Mouse (Mus musculus) monocyte, adult 59 days (primary cell): Measurements from ENCODE around the gene Il13ra2. TPM values are rescaled to one million over a fixed set of nuclear protein-coding genes. Genes with fewer than 3 reads are reported as not detected.

Source experiments
- total RNA-seq, 2 experiments: library from RNA; stranded (reverse); gene quantifications; one replicate each; pipeline ENCODE4 v1.2.4; 2023

The Il13ra2 gene
- total RNA-seq: not detected

GRCm38 (mm10) chrX:147429129-147429528 is at the start of gene Il13ra2:
Gene Il13ra2, minus strand, starts transcription at chrX:147429192.

GRCm38 (mm10) chrX:147453610-147454009 is 24.6 kb upstream of the Il13ra2 start, which contains the start of gene Vmn1r239-ps:
Gene Vmn1r239-ps, minus strand, starts transcription at chrX:147453710.

Other genes with a start within 250 kb of the Il13ra2 start
- not detected for gene Vmn1r239-ps, start 24.5 kb upstream of the Il13ra2 start, total RNA-seq
- gene Lrch2, start 124.9 kb upstream of the Il13ra2 start, total RNA-seq: not detected